Mouse (Mus musculus): ENCODE data around the gene Kcng1. TPM values are rescaled to one million over a fixed set of nuclear protein-coding genes. Genes with fewer than 3 reads are reported as not detected.

Kcng1 gene
- polyA plus RNA-seq, 1 experiment from 2014 or later = 0.99 TPM

GRCm38 (mm10) chr2:168289851-168290250, 8.3 kb upstream of the Kcng1 start:
- no peaks in the 10 kb centered on the region for H3K36me3 ChIP-seq
- no peaks in the 10 kb centered on the region for H3K9me3 ChIP-seq
- no peak overlapping the region for H3K4me2 ChIP-seq
- H3K4me1 ChIP-seq (replicated peaks) = peaks cover 16% of the 10 kb centered on the region
- WGBS = 92% methylated on average over 2 of the region's 2 CpGs
- no peak for ATAC-seq (ENCODE audit: low FRiP score)
- H3K9ac ChIP-seq = no peak overlapping the region
- no peak overlapping the region for H3K27ac ChIP-seq
- 0 out of 2 replicates have a peak, but pooled peaks cover 10% of the 10 kb centered on the region for H3K27me3 ChIP-seq
- H3K4me3 ChIP-seq = no peak overlapping the region

DNA sequence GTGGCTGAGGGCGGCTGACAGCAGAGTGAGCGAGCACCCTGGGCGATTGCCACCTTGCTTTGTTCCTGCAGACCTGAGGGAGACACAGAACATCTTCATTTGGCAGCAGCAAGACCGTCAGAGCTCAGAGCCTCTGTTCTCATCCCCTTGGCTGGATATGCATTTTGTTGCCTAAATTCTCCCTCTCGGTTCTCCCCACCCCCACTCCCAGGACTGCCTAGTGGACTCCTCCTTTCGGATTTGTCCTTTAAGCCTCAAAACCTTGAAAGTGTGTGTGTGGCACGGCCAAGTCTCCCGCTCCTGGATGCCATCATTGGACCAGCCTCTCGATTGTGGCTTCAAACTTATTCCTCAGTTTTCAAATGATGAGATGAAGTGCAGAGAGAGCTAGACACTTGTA, 7.5 kb upstream of the Kcng1 start:
- no peak for ATAC-seq (ENCODE audit: low FRiP score)
- 60% methylated on average over 9 of the region's 9 CpGs for WGBS
- no peak overlapping the region for H3K9ac ChIP-seq
- H3K27ac ChIP-seq = no peak overlapping the region
- peaks cover 13% of the 10 kb centered on the region for H3K27me3 ChIP-seq
- H3K4me1 ChIP-seq (replicated peaks) = peaks cover 16% of the 10 kb centered on the region
- no peak overlapping the region for H3K4me2 ChIP-seq
- no peaks in the 10 kb centered on the region for H3K9me3 ChIP-seq
- H3K4me3 ChIP-seq = no peak overlapping the region
- H3K36me3 ChIP-seq = no peaks in the 10 kb centered on the region

- no peaks in the 10 kb centered on the region for H3K36me3 ChIP-seq
- ATAC-seq (ENCODE audit: low FRiP score) = no peak
- WGBS = 38% methylated on average over 3 of the region's 3 CpGs
These were observed 5.5 kb upstream of the Kcng1 start for GRCm38 (mm10) chr2:168286987-168287386.

DNA sequence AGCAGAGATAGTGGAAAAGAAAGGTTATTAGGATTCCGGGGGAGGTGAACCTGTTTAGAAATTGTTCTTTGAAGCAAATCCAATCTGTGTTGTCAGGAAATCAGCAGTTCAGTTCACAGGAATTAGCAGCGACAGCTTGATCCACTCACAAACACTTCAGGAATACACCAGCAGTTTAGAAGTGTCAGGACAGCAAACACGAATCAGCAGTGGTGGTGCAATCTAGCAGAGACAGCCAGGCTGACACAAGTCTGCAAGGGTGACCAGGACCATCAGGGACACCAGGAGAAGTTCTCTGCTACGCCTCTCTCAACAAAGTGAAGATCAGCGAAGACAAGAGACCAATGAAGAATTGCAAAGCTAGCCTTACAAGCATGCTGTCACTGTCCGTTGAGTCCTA, 3.6 kb upstream of the Kcng1 start:
- Histone ChIP-seq H3K36me3 (no peaks in the 10 kb centered on the region), H3K27me3 (peaks cover 49% of the 10 kb centered on the region), H3K4me3 (no peak overlapping the region), H3K9ac (no peak overlapping the region), H3K4me2 (no peak overlapping the region), H3K27ac (no peak overlapping the region), H3K9me3 (no peaks in the 10 kb centered on the region), H3K4me1 (replicated peaks) (peaks cover 24% of the 10 kb centered on the region)
- no peak for ATAC-seq (ENCODE audit: low FRiP score)
- 88% methylated on average over 6 of the region's 6 CpGs for WGBS

More at GRCm38 (mm10) chr2:168286987-168287386, 5.5 kb upstream of the Kcng1 start:
- Histone ChIP-seq H3K9ac (no peak overlapping the region), H3K4me2 (no peak overlapping the region), H3K9me3 (no peaks in the 10 kb centered on the region), H3K4me3 (no peak overlapping the region), H3K27ac (no peak overlapping the region), H3K4me1 (replicated peaks) (peaks cover 7% of the 10 kb centered on the region), H3K27me3 (peaks cover 31% of the 10 kb centered on the region)

- peak overlapping the region; percentile 64 for H3K9ac ChIP-seq
- H3K9me3 ChIP-seq = no peaks in the 10 kb centered on the region
- under 1% methylated on average over 72 of the region's 82 CpGs for WGBS
- H3K36me3 ChIP-seq = no peaks in the 10 kb centered on the region
- H3K27me3 ChIP-seq = peaks cover 75% of the 10 kb centered on the region
- peak overlapping the region; percentile 80 for H3K4me2 ChIP-seq
- H3K4me3 ChIP-seq = peak overlapping the region; percentile 50
- H3K4me1 ChIP-seq (replicated peaks) = peaks cover 29% of the 10 kb centered on the region
- H3K27ac ChIP-seq = no peak overlapping the region
- ATAC-seq (ENCODE audit: low FRiP score) = peak; percentile 66
These were observed 581 bp downstream of the Kcng1 start for GRCm38 (mm10) chr2:168280729-168281581.

- ATAC-seq (ENCODE audit: low FRiP score) = no peak
- WGBS = 11% methylated on average over 11 of the region's 11 CpGs
- H3K9me3 ChIP-seq = no peaks in the 10 kb centered on the region
- no peak overlapping the region for H3K4me2 ChIP-seq
- H3K9ac ChIP-seq = no peak overlapping the region
- H3K4me3 ChIP-seq = no peak overlapping the region
- no peak overlapping the region for H3K27ac ChIP-seq
- H3K4me1 ChIP-seq (replicated peaks) = peaks cover 6% of the 10 kb centered on the region; the same call in 1 of the 2 replicates
- H3K27me3 ChIP-seq = peaks cover 57% of the 10 kb centered on the region
- no peaks in the 10 kb centered on the region for H3K36me3 ChIP-seq
These were observed 7.1 kb downstream of the Kcng1 start for GRCm38 (mm10) chr2:168274374-168274935.

GRCm38 (mm10) chr2:168273387-168273786, 8.1 kb downstream of the Kcng1 start:
- Histone ChIP-seq H3K4me2 (no peak overlapping the region), H3K27me3 (peaks cover 48% of the 10 kb centered on the region), H3K27ac (no peak overlapping the region), H3K9me3 (0 out of 2 replicates have a peak, but pooled peaks cover 5% of the 10 kb centered on the region), H3K4me1 (replicated peaks) (peaks cover 6% of the 10 kb centered on the region; the same call in 1 of the 2 replicates), H3K36me3 (no peaks in the 10 kb centered on the region), H3K9ac (no peak overlapping the region), H3K4me3 (no peak overlapping the region)
- 58% methylated on average over 9 of the region's 9 CpGs for WGBS
- ATAC-seq (ENCODE audit: low FRiP score) = no peak

DNA sequence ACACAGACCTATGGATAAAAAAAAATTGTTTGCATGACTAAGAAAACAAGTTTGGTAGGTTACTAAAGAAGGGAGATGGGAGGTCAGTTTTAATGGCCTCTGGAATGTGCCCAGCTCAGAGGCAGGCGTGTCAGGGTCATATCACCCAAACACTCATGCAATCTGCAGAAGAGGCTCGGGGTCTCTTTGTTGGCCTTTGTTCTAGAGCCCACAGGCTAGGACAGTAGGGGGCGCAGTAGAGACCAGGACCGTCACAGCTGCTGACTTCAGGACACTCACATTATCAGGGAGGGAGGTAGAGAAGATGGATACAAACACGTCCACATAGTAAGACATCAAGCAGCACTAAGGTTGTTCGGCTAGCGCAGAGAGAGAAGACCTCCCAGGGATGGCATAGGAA, 13.5 kb downstream of the Kcng1 start:
- no peaks in the 10 kb centered on the region for H3K36me3 ChIP-seq
- H3K27ac ChIP-seq = no peak overlapping the region
- 0 out of 2 replicates have a peak, but pooled peaks cover 5% of the 10 kb centered on the region for H3K9me3 ChIP-seq
- peak overlapping the region; percentile 21; the same call in 1 of the 2 replicates for H3K4me2 ChIP-seq
- 31% methylated on average over 7 of the region's 7 CpGs for WGBS
- ATAC-seq (ENCODE audit: low FRiP score) = no peak
- 0 out of 2 replicates have a peak overlapping the region, but pooled peaks have one; percentile 2 for H3K4me3 ChIP-seq
- peaks cover 5% of the 10 kb centered on the region for H3K27me3 ChIP-seq
- H3K9ac ChIP-seq = no peak overlapping the region
- H3K4me1 ChIP-seq (replicated peaks) = no peaks in the 10 kb centered on the region

DNA sequence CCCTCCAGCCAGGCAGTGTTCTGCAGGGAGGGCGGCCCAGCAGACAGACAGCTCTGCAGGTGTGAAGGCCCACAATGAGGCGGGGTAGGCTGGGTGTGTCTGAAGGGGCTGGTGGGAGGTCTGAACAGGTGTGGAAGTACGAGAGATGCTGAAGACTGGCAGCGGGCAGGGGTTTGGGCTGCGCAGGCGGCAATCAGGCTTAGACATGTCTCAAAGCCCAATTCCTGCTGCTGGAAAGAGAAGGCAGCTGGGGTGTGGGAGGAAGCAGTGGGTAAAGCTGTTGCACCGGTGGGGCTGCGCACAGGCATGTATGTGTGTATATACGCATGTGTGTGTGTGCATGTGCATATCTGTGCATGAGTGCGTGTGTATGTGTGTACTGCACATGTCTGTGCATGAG, 20.6 kb downstream of the Kcng1 start:
- ATAC-seq (ENCODE audit: low FRiP score) = no peak
- 92% methylated on average over 10 of the region's 10 CpGs for WGBS
- H3K4me3 ChIP-seq = no peak overlapping the region
- 0 out of 2 replicates have a peak, but pooled peaks cover 7% of the 10 kb centered on the region for H3K27me3 ChIP-seq
- peak overlapping the region; percentile 13; the same call in 1 of the 2 replicates for H3K9ac ChIP-seq
- no peak overlapping the region for H3K4me2 ChIP-seq
- no peaks in the 10 kb centered on the region for H3K9me3 ChIP-seq
- 0 out of 2 replicates have a peak, but pooled peaks cover 3% of the 10 kb centered on the region for H3K4me1 ChIP-seq (replicated peaks)
- H3K27ac ChIP-seq = no peak overlapping the region
- H3K36me3 ChIP-seq = no peaks in the 10 kb centered on the region

DNA sequence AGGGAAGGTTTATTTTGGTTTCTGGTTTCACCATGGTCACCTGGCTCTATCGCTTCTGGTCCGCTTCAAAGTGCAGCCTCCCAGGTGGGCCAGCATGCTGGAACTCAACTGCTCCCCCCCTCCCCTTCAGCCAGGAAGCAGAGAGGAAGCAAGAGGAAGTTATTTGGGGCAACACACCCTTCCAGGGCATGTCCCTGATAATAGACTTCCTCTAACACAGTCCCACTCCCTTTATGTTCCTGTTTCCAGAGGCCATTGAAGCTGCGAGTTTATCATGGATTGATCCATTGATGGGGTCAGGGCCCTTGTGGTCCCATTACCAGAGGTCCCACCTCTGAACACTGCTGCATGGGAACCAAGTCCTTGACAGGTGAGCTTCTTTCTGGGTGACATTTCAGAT, 21.4 kb downstream of the Kcng1 start:
- H3K27ac ChIP-seq = no peak overlapping the region
- no peaks in the 10 kb centered on the region for H3K9me3 ChIP-seq
- no peak for ATAC-seq (ENCODE audit: low FRiP score)
- H3K4me3 ChIP-seq = no peak overlapping the region
- H3K36me3 ChIP-seq = no peaks in the 10 kb centered on the region
- H3K4me1 ChIP-seq (replicated peaks) = 0 out of 2 replicates have a peak, but pooled peaks cover 3% of the 10 kb centered on the region
- no peak overlapping the region for H3K9ac ChIP-seq
- 93% methylated on average over 3 of the region's 3 CpGs for WGBS
- H3K27me3 ChIP-seq = 0 out of 2 replicates have a peak, but pooled peaks cover 7% of the 10 kb centered on the region
- no peak overlapping the region for H3K4me2 ChIP-seq

DNA sequence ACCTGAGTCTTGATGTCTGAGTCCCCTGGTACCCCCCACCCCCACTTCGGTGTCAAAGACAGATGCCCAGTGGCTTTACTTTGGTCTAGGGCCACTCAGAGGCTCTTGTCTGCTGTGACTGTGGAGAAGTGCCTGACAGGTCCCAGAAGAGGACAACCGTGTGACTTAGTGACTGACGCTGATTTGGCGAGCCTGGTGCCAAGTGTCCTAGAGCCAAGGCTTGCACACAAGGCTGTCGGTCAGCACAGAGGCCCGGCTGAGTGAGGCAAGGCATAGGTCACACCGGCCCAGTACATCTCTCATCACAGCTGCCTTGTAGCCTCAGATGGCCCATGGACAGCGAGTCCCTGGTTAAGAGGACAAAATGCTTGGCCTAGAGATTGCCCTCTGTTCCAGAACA, 22.5 kb downstream of the Kcng1 start:
- H3K9me3 ChIP-seq = no peaks in the 10 kb centered on the region
- H3K27me3 ChIP-seq = 0 out of 2 replicates have a peak, but pooled peaks cover 11% of the 10 kb centered on the region
- no peak overlapping the region for H3K4me3 ChIP-seq
- WGBS = 90% methylated on average over 8 of the region's 8 CpGs
- no peak for ATAC-seq (ENCODE audit: low FRiP score)
- no peak overlapping the region for H3K27ac ChIP-seq
- H3K4me2 ChIP-seq = no peak overlapping the region
- H3K36me3 ChIP-seq = no peaks in the 10 kb centered on the region
- no peak overlapping the region for H3K9ac ChIP-seq
- H3K4me1 ChIP-seq (replicated peaks) = 0 out of 2 replicates have a peak, but pooled peaks cover 3% of the 10 kb centered on the region

DNA sequence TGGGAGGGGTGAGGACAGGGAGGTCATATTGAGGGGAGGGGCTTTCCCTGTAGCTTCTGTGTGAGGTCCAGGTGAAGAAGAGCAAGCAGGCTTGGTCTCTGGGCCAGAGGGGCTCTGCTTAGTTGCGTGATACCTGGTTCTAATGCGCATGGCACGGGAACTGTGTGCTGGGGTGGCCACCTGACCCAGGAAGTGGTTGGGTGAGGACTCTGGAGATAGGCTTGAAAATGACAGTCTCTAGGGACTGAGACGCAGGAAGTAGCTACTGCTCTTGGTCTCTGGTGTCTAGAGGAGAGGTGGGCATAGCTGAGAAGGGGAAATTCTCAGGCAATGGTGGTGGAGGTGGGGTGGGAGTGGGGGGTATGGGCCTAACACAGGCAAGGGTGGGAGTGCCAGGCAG, 24.3 kb downstream of the Kcng1 start:
- H3K9ac ChIP-seq = no peak overlapping the region
- no peak overlapping the region for H3K27ac ChIP-seq
- WGBS = 95% methylated on average over 4 of the region's 4 CpGs
- no peaks in the 10 kb centered on the region for H3K9me3 ChIP-seq
- no peaks in the 10 kb centered on the region for H3K36me3 ChIP-seq
- no peak overlapping the region for H3K4me3 ChIP-seq
- H3K27me3 ChIP-seq = peaks cover 7% of the 10 kb centered on the region; the same call in 1 of the 2 replicates
- H3K4me1 ChIP-seq (replicated peaks) = no peaks in the 10 kb centered on the region
- no peak overlapping the region for H3K4me2 ChIP-seq
- ATAC-seq (ENCODE audit: low FRiP score) = no peak

Data from hindbrain, embryonic 13.5 days (tissue).